Mouse (Mus musculus): Measurements from ENCODE around the gene Lemd2.

Gene Lemd2

GRCm38 (mm10) chr17:27160905-27161304 lies 43.4 kb downstream of the Lemd2 start:
- DNase-seq (ENCODE audit: low read depth, low spot score) = no peak

- no peak for DNase-seq (ENCODE audit: low read depth, low spot score)
Observed at GRCm38 (mm10) chr17:27159169-27159568, 45.1 kb downstream of the Lemd2 start.

- no peak for DNase-seq (ENCODE audit: low read depth, low spot score)
Observed at GRCm38 (mm10) chr17:27158439-27158838, 45.8 kb downstream of the Lemd2 start.

DNA sequence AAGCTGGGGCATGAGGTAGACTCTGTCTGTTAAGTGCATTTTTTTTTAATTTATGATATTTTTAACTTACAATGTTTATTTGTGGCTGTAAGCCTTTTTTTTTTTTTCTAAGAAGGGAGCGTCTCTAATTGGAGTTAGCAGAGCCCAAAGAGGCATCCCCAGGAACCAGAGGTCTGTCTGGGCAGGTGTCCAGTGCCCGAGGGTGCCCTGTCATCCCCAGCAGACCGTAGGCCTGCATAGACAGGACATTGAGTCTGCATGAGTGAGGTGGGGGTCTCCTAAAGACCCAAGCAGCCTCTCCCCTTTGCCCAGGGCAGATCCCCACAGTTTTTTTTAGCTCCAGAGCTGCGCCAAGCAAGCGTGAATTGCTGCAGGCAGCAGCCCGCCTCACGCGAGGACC lies 48.5 kb downstream of the Lemd2 start:
- no peak for DNase-seq (ENCODE audit: low read depth, low spot score)

GRCm38 (mm10) chr17:27154881-27155280 lies 49.4 kb downstream of the Lemd2 start:
- no peak for DNase-seq (ENCODE audit: low read depth, low spot score)

- DNase-seq (ENCODE audit: low read depth, low spot score) = no peak
Observed at GRCm38 (mm10) chr17:27154256-27154655, 50.0 kb downstream of the Lemd2 start.

GRCm38 (mm10) chr17:27153773-27154193 lies 50.5 kb downstream of the Lemd2 start:
- DNase-seq (ENCODE audit: low read depth, low spot score) = no peak

DNA sequence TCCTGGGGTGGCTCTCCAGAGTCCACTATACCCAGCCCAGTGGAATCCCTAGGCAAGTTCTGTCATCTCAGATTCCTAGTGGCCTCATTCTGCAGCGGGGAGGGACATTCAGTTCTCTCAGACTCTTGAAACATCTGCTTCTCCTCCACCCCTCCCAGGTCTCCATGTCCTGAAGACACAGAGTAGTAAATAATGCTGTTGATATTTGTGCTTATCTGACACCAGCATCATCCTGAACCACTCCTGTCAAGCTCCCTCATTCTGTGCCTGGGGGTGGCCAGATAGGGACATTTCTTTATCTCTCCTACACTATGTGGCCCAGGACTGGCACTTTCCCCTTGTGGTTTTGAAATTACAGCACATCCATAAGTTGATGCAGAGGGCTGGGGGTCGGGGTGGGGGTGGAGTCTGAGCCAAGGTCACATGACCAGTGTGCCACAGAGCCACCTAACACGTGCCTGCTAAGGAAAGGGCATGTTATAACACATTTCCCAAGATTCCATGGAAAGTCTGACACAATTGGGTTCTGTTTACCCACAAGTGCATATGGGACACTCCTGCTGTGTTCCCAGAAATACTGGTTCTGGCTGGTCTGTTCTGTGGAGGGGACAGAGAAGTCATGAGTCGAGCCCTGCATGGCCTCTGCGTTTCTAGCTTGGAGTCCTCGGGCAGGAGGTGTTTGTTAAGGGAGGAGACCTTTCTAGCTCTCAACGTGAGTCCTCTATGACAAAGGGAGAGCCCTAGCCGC lies 51.1 kb downstream of the Lemd2 start:
- DNase-seq (ENCODE audit: low read depth, low spot score) = no peak

DNA sequence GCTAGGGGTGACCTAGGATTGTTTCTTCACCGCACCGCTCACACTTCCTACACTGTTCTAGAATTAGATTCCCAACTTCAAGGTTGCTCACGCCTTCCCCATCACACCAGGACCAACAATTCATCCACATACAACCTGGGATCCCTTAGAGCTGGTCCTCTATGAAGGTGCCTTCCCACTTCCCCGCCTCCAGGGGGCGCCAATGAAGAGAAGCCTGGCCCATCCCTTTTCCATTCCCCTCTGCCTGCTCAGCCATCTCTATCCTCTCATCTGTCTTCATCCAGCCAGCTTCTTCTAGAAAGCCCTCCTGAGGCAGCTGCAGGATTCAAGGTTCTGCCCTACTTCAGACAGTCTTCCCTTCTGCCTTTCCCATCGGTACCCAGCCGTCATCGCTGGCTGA lies 52.9 kb downstream of the Lemd2 start:
- DNase-seq (ENCODE audit: low read depth, low spot score) = no peak

GRCm38 (mm10) chr17:27150871-27151270 lies 53.4 kb downstream of the Lemd2 start:
- no peak for DNase-seq (ENCODE audit: low read depth, low spot score)

GRCm38 (mm10) chr17:27146323-27146923 lies 57.8 kb downstream of the Lemd2 start:
- no peak for DNase-seq (ENCODE audit: low read depth, low spot score)

GRCm38 (mm10) chr17:27144152-27144551 lies 60.1 kb downstream of the Lemd2 start:
- no peak for DNase-seq (ENCODE audit: low read depth, low spot score)

- no peak for DNase-seq (ENCODE audit: low read depth, low spot score)
Observed at GRCm38 (mm10) chr17:27141971-27142450, 62.3 kb downstream of the Lemd2 start.

- no peak for DNase-seq (ENCODE audit: low read depth, low spot score)
Observed at GRCm38 (mm10) chr17:27140262-27140661, 64.0 kb downstream of the Lemd2 start.
